Mouse (Mus musculus) right cerebral cortex, postnatal 14 days (tissue): Measurements from ENCODE around the gene Rps6kc1.

Experiments used
- DNase-seq: peaks from one replicate; pipeline ENCODE4 v3.0.0; 2022

The Rps6kc1 gene

GRCm38 (mm10) chr1:190664767-190665489, 246.6 kb downstream of the Rps6kc1 start:
- DNase-seq, result no peak

- no peak for DNase-seq
Measured at GRCm38 (mm10) chr1:190663996-190664395, 247.6 kb downstream of the Rps6kc1 start.

- DNase-seq, result no peak
Measured at GRCm38 (mm10) chr1:190662736-190663135, 248.8 kb downstream of the Rps6kc1 start.

- no peak for DNase-seq
Measured at GRCm38 (mm10) chr1:190661764-190662163, 249.8 kb downstream of the Rps6kc1 start.

- DNase-seq, result no peak
Measured at GRCm38 (mm10) chr1:190661249-190661648, 250.3 kb downstream of the Rps6kc1 start.

GRCm38 (mm10) chr1:190659722-190660502, 251.7 kb downstream of the Rps6kc1 start:
- no peak for DNase-seq

- DNase-seq, result no peak
Measured at GRCm38 (mm10) chr1:190658266-190658665, 253.3 kb downstream of the Rps6kc1 start.

GRCm38 (mm10) chr1:190656089-190656488, 255.5 kb downstream of the Rps6kc1 start:
- no peak for DNase-seq

GRCm38 (mm10) chr1:190655651-190656050, 255.9 kb downstream of the Rps6kc1 start:
- no peak for DNase-seq

- no peak for DNase-seq
Measured at GRCm38 (mm10) chr1:190655081-190655480, 256.5 kb downstream of the Rps6kc1 start.

GRCm38 (mm10) chr1:190654694-190655001, 256.9 kb downstream of the Rps6kc1 start:
- DNase-seq, result no peak

GRCm38 (mm10) chr1:190653989-190654693, 257.4 kb downstream of the Rps6kc1 start:
- DNase-seq, result no peak

- no peak for DNase-seq
Measured at GRCm38 (mm10) chr1:190653081-190653480, 258.5 kb downstream of the Rps6kc1 start.
